Mouse (Mus musculus): ENCODE results near the gene Dpf3. TPM values are rescaled to one million over a fixed set of nuclear protein-coding genes. Genes with fewer than 3 reads are reported as not detected.

Gene Dpf3
- total RNA-seq, 4 experiments from 2014 or later: 16.7 to 21.1 (median 18.0) TPM

DNA sequence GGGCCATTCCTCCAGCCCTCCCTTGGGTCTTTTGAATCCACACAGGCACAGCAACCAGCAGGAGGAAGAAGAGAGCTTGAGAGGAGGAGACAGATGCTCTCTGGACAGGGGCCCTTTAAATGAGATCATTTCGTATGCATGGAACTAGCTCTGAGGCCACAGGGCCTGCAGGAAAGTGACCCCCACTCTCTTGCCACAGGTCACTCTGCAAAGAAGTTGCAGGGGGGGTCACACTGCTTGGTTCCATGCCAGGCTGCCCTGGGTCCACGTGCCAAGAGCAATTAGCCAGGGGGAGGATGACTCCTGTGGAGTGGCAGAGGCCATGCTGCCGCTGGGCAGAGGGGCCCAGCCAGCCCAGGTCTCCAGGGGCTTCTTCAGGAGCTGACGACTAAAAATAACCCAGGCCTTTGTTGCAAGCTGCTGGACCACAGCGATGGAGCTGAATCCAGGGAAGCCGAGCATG lies 273.6 kb downstream of the Dpf3 start:
- DNase-seq (ENCODE audit: low spot score): no peak

DNA sequence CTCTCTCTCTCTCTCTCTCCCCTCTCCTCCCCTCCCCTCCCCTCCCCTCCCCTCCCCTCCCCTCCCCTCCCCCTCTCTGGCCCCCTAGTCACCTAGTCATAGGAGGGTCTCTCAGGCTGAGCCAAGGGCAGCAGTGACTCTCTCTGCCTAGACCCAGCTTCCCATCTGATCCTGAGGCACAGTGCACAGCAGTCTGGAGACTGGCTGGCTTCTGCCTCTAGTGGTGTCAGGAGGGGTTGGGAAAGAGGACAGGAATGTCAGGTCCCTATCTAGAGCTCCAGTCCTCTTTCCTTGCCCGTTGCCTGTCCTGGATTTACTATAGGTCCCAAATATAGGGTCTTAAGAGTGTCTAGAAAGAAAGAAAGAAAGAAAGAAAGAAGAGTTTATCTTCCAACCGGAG lies 275.5 kb downstream of the Dpf3 start:
- no peak for DNase-seq (ENCODE audit: low spot score)

- DNase-seq (ENCODE audit: low spot score): no peak
These were observed 276.2 kb downstream of the Dpf3 start for GRCm38 (mm10) chr12:83211146-83211822.

DNA sequence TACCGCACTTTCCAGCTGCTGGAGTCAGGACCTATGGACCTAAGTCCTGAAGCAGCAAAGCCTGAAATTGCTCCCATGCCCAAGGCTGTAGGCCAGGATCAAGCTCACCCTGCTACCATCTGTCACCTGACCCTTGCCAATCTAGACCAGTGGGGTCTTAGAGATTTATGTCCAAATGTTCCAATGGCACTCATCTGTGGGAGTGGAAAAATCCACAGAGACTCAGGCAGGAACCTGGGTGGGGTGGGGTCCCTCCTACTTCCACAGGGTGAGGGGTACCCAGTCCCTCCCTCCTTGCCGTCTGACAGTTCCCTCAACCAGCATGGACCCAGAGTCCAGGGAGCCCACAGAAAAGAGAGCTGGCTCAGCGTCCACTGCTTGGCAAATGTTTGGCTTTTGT lies 276.8 kb downstream of the Dpf3 start:
- DNase-seq (ENCODE audit: low spot score): no peak

GRCm38 (mm10) chr12:83210294-83210693 lies 277.2 kb downstream of the Dpf3 start:
- DNase-seq (ENCODE audit: low spot score): no peak

- DNase-seq (ENCODE audit: low spot score): no peak
These were observed 278.1 kb downstream of the Dpf3 start for GRCm38 (mm10) chr12:83209461-83209860.

DNA sequence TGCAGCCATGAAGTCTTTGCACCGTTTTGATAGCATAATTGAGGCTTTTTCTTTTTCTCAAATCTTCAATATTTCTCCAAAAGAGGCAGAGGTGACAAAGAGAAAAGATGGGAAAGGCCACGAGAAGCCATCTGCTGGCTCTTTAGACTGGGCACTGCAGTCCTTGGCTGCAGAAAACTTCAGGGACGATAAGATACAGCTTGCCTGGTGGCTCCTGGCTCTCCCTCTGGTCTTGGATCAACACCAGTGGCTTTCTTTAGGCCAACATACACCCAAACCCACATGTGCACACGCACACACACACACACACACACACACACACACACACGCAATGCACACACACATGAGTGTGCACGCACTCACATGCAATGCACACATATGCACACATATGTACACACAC lies 278.7 kb downstream of the Dpf3 start:
- no peak for DNase-seq (ENCODE audit: low spot score)

DNA sequence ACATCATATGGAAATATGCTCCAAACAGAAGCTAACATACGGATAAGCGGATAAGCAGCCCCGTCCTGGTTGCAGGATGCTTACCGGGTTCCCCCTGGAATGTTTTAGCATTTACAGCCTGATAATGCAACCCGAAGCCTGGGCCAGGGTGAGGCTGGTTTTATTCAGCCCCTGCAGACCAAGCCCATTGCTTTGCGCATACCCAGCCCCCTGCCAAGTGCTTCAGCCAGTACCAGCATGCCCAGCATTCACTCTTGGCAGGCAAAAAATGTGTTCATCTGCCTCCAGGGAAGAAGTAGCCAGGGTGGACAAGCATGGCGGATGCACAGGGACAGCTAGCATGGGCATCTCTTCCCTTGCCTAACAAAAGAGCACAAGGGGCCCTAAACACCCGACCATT lies 279.5 kb downstream of the Dpf3 start:
- DNase-seq (ENCODE audit: low spot score): no peak

- DNase-seq (ENCODE audit: low spot score): no peak
These were observed 280.0 kb downstream of the Dpf3 start for GRCm38 (mm10) chr12:83207481-83207880.

- DNase-seq (ENCODE audit: low spot score): no peak
These were observed 280.6 kb downstream of the Dpf3 start for GRCm38 (mm10) chr12:83206866-83207265.

GRCm38 (mm10) chr12:83204361-83204760 lies 283.2 kb downstream of the Dpf3 start:
- no peak for DNase-seq (ENCODE audit: low spot score)

GRCm38 (mm10) chr12:83201674-83202073 lies 285.8 kb downstream of the Dpf3 start:
- DNase-seq (ENCODE audit: low spot score): no peak

GRCm38 (mm10) chr12:83180561-83180960 lies 307.0 kb downstream of the Dpf3 start:
- DNase-seq (ENCODE audit: low spot score): no peak

DNA sequence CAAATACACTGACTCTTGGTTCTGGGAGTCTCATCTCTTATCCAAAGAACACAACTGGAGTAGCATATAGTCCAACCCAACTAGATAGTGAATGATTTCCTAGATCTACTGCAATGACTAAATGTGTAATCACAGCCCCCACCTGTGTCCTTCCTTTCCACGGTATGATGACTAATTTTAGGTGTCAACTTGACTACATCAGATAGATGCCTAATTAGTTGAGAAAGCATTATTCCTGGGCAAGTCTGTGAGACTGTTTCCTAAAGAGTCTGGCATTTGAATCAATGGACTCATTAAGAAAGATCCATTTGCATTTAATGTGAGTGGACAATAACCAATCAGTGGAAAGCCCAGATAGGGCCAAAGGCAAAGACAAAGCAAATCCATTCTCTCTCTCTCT lies 307.7 kb downstream of the Dpf3 start:
- DNase-seq (ENCODE audit: low spot score): no peak

GRCm38 (mm10) chr12:83178770-83179169 lies 308.7 kb downstream of the Dpf3 start:
- no peak for DNase-seq (ENCODE audit: low spot score)

GRCm38 (mm10) chr12:83169495-83170209 lies 317.9 kb downstream of the Dpf3 start:
- no peak for DNase-seq (ENCODE audit: low spot score)

- DNase-seq (ENCODE audit: low spot score): no peak
These were observed 319.2 kb downstream of the Dpf3 start for GRCm38 (mm10) chr12:83168310-83168709.

DNA sequence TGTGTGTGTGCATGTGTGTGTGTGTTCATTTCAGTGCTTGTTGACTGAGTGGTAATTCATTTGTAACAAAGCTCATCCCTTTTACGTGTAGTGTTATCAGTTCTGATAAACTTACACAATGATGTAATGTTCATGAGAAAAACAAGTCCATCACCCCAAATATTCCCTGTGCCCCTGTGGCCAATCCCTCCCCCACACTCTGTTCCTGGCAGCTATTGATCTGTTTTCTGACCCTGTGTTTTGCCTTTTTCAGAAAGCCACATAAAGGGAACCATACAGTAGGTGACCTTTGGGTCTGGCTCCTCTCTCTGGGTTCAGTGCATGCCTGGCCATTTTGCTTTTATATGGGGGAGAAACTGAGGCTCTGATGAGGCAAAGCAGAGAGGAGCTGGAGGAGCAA lies 322.5 kb downstream of the Dpf3 start:
- no peak for DNase-seq (ENCODE audit: low spot score)

Other genes starting within 250 kb of the Dpf3 start
- 10 to 100 TPM; 12.8 to 16.3 (median 14.9) TPM for gene Dcaf4, start 32.8 kb upstream of the Dpf3 start, total RNA-seq (2022)
- 10 to 100 TPM; 12.4 to 16.9 (median 14.4) TPM for gene Zfyve1, start 109.5 kb upstream of the Dpf3 start, total RNA-seq (2022)
- gene Rbm25, start 143.5 kb upstream of the Dpf3 start, total RNA-seq (2022): 10 to 100 TPM; 38.8 to 51.6 (median 44.8) TPM
- gene Psen1, start 200.4 kb upstream of the Dpf3 start, total RNA-seq (2022): 10 to 100 TPM; 30.1 to 40.0 (median 34.9) TPM